Mouse (Mus musculus) ES-E14 (cell line): ENCODE results near the gene E030025P04Rik. TPM values are rescaled to one million over a fixed set of nuclear protein-coding genes. Genes with fewer than 3 reads are reported as not detected.
A peak's percentile ranks its signal among the peaks of the same experiment; 100 is the strongest.

ENCODE experiments used
- DNase-seq: peaks from one replicate; pipeline ENCODE4 v3.0.0-alpha.2; 2013; ENCODE audit warnings: low read depth, low spot score
- H3K27ac ChIP-seq: 2 replicates; pipeline ENCODE4 v1.5.1; 2012; ENCODE audit warnings: low read depth, mild to moderate bottlenecking, low read length, moderate library complexity, mixed read lengths; ENCODE audit not compliant: poor library complexity, insufficient read depth, severe bottlenecking
- H3K36me3 ChIP-seq: 2 replicates; pipeline ENCODE4 v1.6.1; 2012; ENCODE audit warnings: mild to moderate bottlenecking, low read length, moderate library complexity, mixed read lengths; ENCODE audit not compliant: control insufficient read depth, poor library complexity, insufficient read depth, severe bottlenecking
- H3K4me1 ChIP-seq, 2 experiments: fragments of 150-350 bp in 1 of 2; sonication (generic) in 1 of 2; 2 replicates each; pipeline ENCODE4 v1.6.1; 2012; ENCODE audit warnings: low read length in 2 of 2, mild to moderate bottlenecking in 1 of 2, mixed read lengths in 1 of 2; ENCODE audit not compliant: control insufficient read depth in 2 of 2, insufficient read depth in 2 of 2, poor library complexity in 1 of 2
- H3K4me3 ChIP-seq, 2 experiments: fragments of 150-350 bp in 1 of 2; sonication (generic) in 1 of 2; 2 replicates each; pipeline ENCODE4 v1.5.1; 2012; ENCODE audit warnings: low read length in 2 of 2, low read depth in 1 of 2, mild to moderate bottlenecking in 1 of 2, mixed read lengths in 1 of 2; ENCODE audit not compliant: insufficient read depth in 1 of 2, poor library complexity in 1 of 2, severe bottlenecking in 1 of 2
- H3K9ac ChIP-seq: 2 replicates; pipeline ENCODE4 v1.6.1; 2012; ENCODE audit warnings: low read depth, mild to moderate bottlenecking, low read length, mixed read lengths; ENCODE audit not compliant: poor library complexity, insufficient read depth, severe bottlenecking
- H3K9me3 ChIP-seq: fragments of 150-350 bp; sonication (generic); 2 replicates; pipeline ENCODE4 v1.6.1; 2012; ENCODE audit warnings: low read depth, mild to moderate bottlenecking, low read length; ENCODE audit not compliant: control insufficient read depth, insufficient read depth
- CHD2 ChIP-seq: IDR thresholded peaks from 2 replicates; pipeline ENCODE4 v1.6.1; 2014; ENCODE audit warnings: mild to moderate bottlenecking, low read depth, low read length, inconsistent platforms
- HCFC1 ChIP-seq: IDR thresholded peaks from 2 replicates; pipeline ENCODE4 v1.6.1; 2012; ENCODE audit warnings: low read length, inconsistent platforms, borderline replicate concordance; ENCODE audit not compliant: insufficient read depth
- MAFK ChIP-seq: IDR thresholded peaks from 2 replicates; pipeline ENCODE4 v1.6.1; 2014; ENCODE audit warnings: mild to moderate bottlenecking, low read depth, low read length, inconsistent platforms; ENCODE audit not compliant: insufficient read depth
- ZC3H11A ChIP-seq: IDR thresholded peaks from 2 replicates; pipeline ENCODE4 v1.6.1; 2012; ENCODE audit warnings: low read depth, mild to moderate bottlenecking, inconsistent platforms, low read length, borderline replicate concordance
- ZNF384 ChIP-seq: IDR thresholded peaks from 2 replicates; pipeline ENCODE4 v1.6.1; 2012; ENCODE audit warnings: low read depth, low read length, inconsistent platforms
- in situ Hi-C, 2 experiments: fragments of 600-800 bp; cut with MboI; formaldehyde crosslinking; loops; one replicate each; pipeline ENCODE4 v1.15.1; 2025; ENCODE audit warnings: low sequenced_read_pairs in 2 of 2, inconsistent platforms in 1 of 2; ENCODE audit not compliant: unreplicated experiment in 2 of 2
- total RNA-seq: library from RNA; depleted of rRNA; stranded (reverse); fragments of 300-350 nt; gene quantifications from 2 replicates; pipeline ENCODE4 v1.2.3, GENCODE M21; 2012

Gene E030025P04Rik
- total RNA-seq, 1 experiment = not detected

DNA sequence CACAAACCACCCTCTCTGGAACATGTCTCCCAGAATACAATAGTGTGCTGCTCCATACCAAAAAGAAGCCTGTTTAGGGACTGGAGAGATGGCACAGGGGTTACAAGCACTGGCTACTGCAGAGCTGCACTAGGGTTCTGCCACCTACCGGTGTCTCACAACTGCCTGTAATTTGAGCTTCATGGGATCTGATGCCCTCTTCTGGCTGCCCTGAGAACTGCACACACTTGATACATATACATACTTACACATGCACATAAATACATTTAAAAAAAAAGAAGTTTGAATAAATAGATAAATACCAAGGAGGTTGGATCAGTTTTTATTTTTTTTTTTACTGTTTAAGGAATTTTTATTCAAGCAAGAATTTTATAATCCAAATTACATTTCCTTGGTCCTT, 28.1 kb upstream of the E030025P04Rik start:
- in situ Hi-C loops = no loop called here
- Histone ChIP-seq H3K9ac (no peak overlapping the region), H3K27ac (no peak overlapping the region), H3K4me1 (no peaks in the 10 kb centered on the region), H3K4me3 (no peak overlapping the region), H3K36me3 (no peaks in the 10 kb centered on the region), H3K9me3 (no peaks in the 10 kb centered on the region)
- no peak for TF ChIP-seq HCFC1
- TF ChIP-seq ZC3H11A = 0 out of 2 replicates have a peak, but pooled peaks have one; percentile 44
- peak; percentile 24 for DNase-seq

DNA sequence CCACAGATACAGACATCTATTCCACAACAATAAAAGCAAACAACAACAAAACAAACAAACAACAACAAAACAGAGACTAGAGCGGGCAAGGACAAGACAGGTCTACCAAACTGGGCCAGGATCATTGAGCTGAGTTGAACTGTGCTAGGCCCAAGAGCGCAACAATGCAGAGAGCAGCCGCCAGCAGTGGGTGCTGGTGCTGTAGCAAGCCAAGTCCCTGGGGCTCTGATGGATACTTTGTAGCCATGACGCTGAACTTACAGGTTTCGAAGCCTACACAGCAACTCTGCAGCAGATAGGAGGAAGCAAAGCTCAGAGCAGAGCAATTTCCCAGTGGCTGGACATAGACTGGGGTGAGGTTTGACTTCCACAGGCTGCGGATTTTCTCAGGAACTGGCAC, 26.6 kb upstream of the E030025P04Rik start:
- Histone ChIP-seq H3K27ac (no peak overlapping the region), H3K4me3 (no peak overlapping the region), H3K4me1 (no peaks in the 10 kb centered on the region), H3K9me3 (no peaks in the 10 kb centered on the region), H3K9ac (no peak overlapping the region), H3K36me3 (no peaks in the 10 kb centered on the region)
- DNase-seq = peak; percentile 9
- in situ Hi-C loops = no loop called here
- TF ChIP-seq CHD2 (no peak), ZNF384 (no peak), HCFC1 (no peak)

DNA sequence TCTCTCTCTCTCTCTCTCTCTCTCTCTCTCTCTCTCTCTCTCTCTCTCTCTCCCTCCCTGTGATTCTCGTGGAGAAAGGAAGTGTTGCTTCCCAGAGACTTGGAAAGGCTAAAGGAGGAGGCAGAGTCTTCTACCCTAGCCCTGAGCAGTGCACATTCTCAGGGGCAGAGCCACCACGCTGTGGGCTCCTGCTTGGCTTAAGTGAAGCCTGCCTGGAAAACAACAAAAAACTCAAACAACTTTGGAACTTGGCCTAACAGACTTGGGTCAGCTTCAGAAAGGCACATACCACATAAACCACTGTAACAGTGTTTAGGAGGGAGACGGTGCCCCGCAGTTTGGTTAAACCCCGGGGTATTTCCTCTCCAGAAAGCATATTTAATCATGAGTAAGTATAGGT, 13.5 kb upstream of the E030025P04Rik start:
- H3K4me1 ChIP-seq = no peaks in the 10 kb centered on the region
- no peak overlapping the region for H3K9ac ChIP-seq
- H3K27ac ChIP-seq = no peak overlapping the region
- no peaks in the 10 kb centered on the region for H3K36me3 ChIP-seq
- no peak overlapping the region for H3K4me3 ChIP-seq
- in situ Hi-C loops = no loop called here
- TF ChIP-seq ZC3H11A = no peak
- TF ChIP-seq HCFC1 = no peak
- TF ChIP-seq CHD2 = no peak
- no peak for TF ChIP-seq MAFK
- no peak for TF ChIP-seq ZNF384
- DNase-seq = no peak
- no peaks in the 10 kb centered on the region for H3K9me3 ChIP-seq

DNA sequence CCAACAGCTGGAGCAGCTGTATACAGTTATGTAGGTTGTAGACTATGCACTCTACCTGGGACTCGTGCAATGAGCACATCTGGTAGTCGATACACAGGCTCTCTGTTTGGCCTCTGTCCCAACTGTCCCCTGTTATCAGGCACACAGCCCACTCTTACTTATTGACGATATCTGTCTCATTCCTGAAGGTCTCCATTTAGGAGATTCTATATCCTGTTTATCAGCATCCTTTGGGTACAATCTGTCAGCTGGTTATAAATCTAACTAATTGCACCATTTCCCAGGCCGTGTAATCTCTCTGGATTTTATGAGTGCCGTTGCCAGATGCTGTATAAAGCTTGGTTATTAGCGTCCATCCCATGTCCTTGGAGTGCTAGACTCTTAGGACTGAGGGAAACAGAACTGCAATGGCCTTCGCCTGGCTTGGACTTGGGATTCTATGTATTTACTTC, 747 bp upstream of the E030025P04Rik start:
- no peak overlapping the region for H3K4me3 ChIP-seq
- DNase-seq = no peak
- in situ Hi-C loops = no loop called here
- H3K9me3 ChIP-seq = no peaks in the 10 kb centered on the region
- H3K4me1 ChIP-seq = no peaks in the 10 kb centered on the region
- no peak overlapping the region for H3K27ac ChIP-seq
- H3K9ac ChIP-seq = no peak overlapping the region
- TF ChIP-seq ZNF384 (no peak), ZC3H11A (no peak), CHD2 (no peak), HCFC1 (no peak), MAFK (no peak)
- no peaks in the 10 kb centered on the region for H3K36me3 ChIP-seq

DNA sequence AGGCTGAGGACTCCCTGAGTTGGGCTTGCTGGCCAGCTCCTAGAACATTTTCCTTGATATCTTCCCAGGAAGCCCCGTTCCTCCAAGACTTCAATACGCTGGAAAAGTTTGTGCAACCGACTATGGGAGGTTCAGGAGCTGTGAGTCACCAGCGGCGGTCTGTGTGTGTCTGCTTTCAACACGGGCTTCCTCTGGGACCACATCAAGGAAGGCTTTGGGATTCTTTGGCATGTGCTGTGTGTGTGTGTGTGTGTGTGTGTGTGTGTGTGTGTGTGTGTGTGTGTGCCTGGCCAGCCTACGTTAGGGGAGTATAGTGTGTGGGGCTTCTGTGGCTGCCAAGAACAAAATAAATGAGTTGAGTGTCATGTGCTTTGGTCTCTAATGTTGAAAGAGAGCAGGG, 17.7 kb downstream of the E030025P04Rik start:
- DNase-seq = no peak
- TF ChIP-seq ZC3H11A (no peak), MAFK (no peak), ZNF384 (no peak), CHD2 (no peak), HCFC1 (no peak)
- in situ Hi-C loops = no loop called here

More for the DNA sequence above, 17.7 kb downstream of the E030025P04Rik start:
- Histone ChIP-seq H3K4me3 (no peak overlapping the region), H3K4me1 (no peaks in the 10 kb centered on the region), H3K9me3 (no peaks in the 10 kb centered on the region), H3K36me3 (no peaks in the 10 kb centered on the region), H3K9ac (no peak overlapping the region), H3K27ac (no peak overlapping the region)
